Mouse (Mus musculus): ENCODE measurements around the gene Leng9. TPM values are rescaled to one million over a fixed set of nuclear protein-coding genes. Genes with fewer than 3 reads are reported as not detected.

Gene Leng9
- total RNA-seq, 2 experiments from 2014 or later = 1.4 to 2.9 TPM

Other genes with a start within 250 kb of the Leng9 start
- 3.6 and 10.5 TPM in 2 replicates for gene Lilra6, start 234.9 kb downstream of the Leng9 start, total RNA-seq (2015; ENCODE audit: low replicate concordance)
- 2.2 and 5.9 TPM in 2 replicates for gene Lilra6, start 234.9 kb downstream of the Leng9 start, total RNA-seq (2017; ENCODE audit: low replicate concordance)
- 10.5 and 12.6 TPM in 2 replicates for gene Lair1, start 87.2 kb downstream of the Leng9 start, total RNA-seq (2015; ENCODE audit: low replicate concordance)
- gene Lair1, start 87.2 kb downstream of the Leng9 start, total RNA-seq (2017; ENCODE audit: low replicate concordance) = 10.3 and 11.6 TPM in 2 replicates
- not detected in 2 replicates for gene Ttyh1, start 31.0 kb downstream of the Leng9 start, total RNA-seq (2015; ENCODE audit: low replicate concordance)
- under 0.01 TPM in 1 of 2 replicates, not detected in the other for gene Ttyh1, start 31.0 kb downstream of the Leng9 start, total RNA-seq (2017; ENCODE audit: low replicate concordance)
- 104 and 111 TPM in 2 replicates for gene Leng8, start 13.3 kb downstream of the Leng9 start, total RNA-seq (2015; ENCODE audit: low replicate concordance)
- gene Leng8, start 13.3 kb downstream of the Leng9 start, total RNA-seq (2017; ENCODE audit: low replicate concordance) = 106 and 112 TPM in 2 replicates
- not detected in 2 replicates for gene Cdc42ep5, start 14.5 kb upstream of the Leng9 start, total RNA-seq (2015; ENCODE audit: low replicate concordance)
- not detected in 2 replicates for gene Cdc42ep5, start 14.5 kb upstream of the Leng9 start, total RNA-seq (2017; ENCODE audit: low replicate concordance)
- gene Lilra5, start 87.4 kb upstream of the Leng9 start, total RNA-seq (2015; ENCODE audit: low replicate concordance) = 1.1 TPM in 1 of 2 replicates, not detected in the other
- 0.77 and 1.7 TPM in 2 replicates for gene Lilra5, start 87.4 kb upstream of the Leng9 start, total RNA-seq (2017; ENCODE audit: low replicate concordance)
- 3.6 TPM in 1 of 2 replicates, not detected in the other for gene Ncr1, start 187.3 kb upstream of the Leng9 start, total RNA-seq (2015; ENCODE audit: low replicate concordance)
- gene Ncr1, start 187.3 kb upstream of the Leng9 start, total RNA-seq (2017; ENCODE audit: low replicate concordance) = 2.1 and 6.4 TPM in 2 replicates
- gene Gp6, start 247.4 kb upstream of the Leng9 start, total RNA-seq (2015; ENCODE audit: low replicate concordance) = not detected in 2 replicates
- gene Gp6, start 247.4 kb upstream of the Leng9 start, total RNA-seq (2017; ENCODE audit: low replicate concordance) = not detected in 2 replicates

Measured in erythroid progenitor cell, adult 5-6 weeks (primary cell).